8 mouse cellular contexts compared by ENCODE assay signal in genomic region chr11:78037831-78038752, GRCm38 (mm10). TPM values are rescaled to one million over a fixed set of nuclear protein-coding genes. Genes with fewer than 3 reads are reported as not detected.
DNase-seq lines count a peak whose midpoint lies in the region; ATAC-seq and TF ChIP-seq lines count a peak whose summit lies in the region.

Gene Flot2 (plus strand): TSS chr11:78037931.

- H3K4me2 ChIP-seq in forebrain, embryonic 11.5 days (ENCODE audit: low read depth, low read length, severe bottlenecking), result peak within 1 kb of the TSS; percentile 81
- H3K4me2 ChIP-seq in lung, embryonic 16.5 days (ENCODE audit: low read depth, low read length), result peak within 1 kb of the TSS; percentile 91

- ATAC-seq in forebrain, embryonic 11.5 days (replicated peaks; ENCODE audit: low FRiP score), result peak; percentile 92
- peak; percentile 94 for ATAC-seq in lung, embryonic 16.5 days (ENCODE audit: low read depth)

- peaks cover 5% of the 10 kb centered on the region in 2 experiments; a peak in 2 of 4 replicates for H3K4me1 ChIP-seq in ES-E14 (ENCODE audit: control insufficient read depth in 2 of 2, insufficient read depth in 2 of 2, low read length in 2 of 2, poor library complexity in 1 of 2)
- no peaks in the 10 kb centered on the region for H3K4me1 ChIP-seq in brown adipose tissue, adult 24 weeks (ENCODE audit: control insufficient read depth, insufficient read depth, insufficient read length, low read length)
- peaks cover 9% of the 10 kb centered on the region; the same call in 1 of the 2 replicates for H3K4me1 ChIP-seq in forebrain, embryonic 11.5 days (replicated peaks; ENCODE audit: control insufficient read depth, insufficient read depth, low read length)
- H3K4me1 ChIP-seq in lung, embryonic 16.5 days (replicated peaks; ENCODE audit: control insufficient read depth, insufficient read depth, low read length), result peaks cover 20% of the 10 kb centered on the region
- H3K4me1 ChIP-seq in olfactory bulb, adult 2 months (ENCODE audit: control insufficient read depth, insufficient read depth, low read length), result peaks cover 4% of the 10 kb centered on the region

- in situ Hi-C loops in ES-E14 (cut with MboI; ENCODE audit: low sequenced_read_pairs in 2 of 2, unreplicated experiment in 2 of 2), result no loop called here

- no peaks in the 10 kb centered on the region for H3K27me3 ChIP-seq in forebrain, embryonic 11.5 days (ENCODE audit: control insufficient read depth, insufficient read depth, low read length)
- H3K27me3 ChIP-seq in lung, embryonic 16.5 days (ENCODE audit: control insufficient read depth, insufficient read depth, low read depth, low read length), result no peaks in the 10 kb centered on the region

- H3K4me3 ChIP-seq in ES-E14 (ENCODE audit: insufficient read depth in 1 of 2, low read depth in 1 of 2, low read length in 2 of 2, poor library complexity in 1 of 2, severe bottlenecking in 1 of 2), result peak within 1 kb of the TSS; percentile 74 to 86
- H3K4me3 ChIP-seq in brown adipose tissue, adult 24 weeks (ENCODE audit: insufficient read depth, low read depth, low read length), result peak within 1 kb of the TSS; percentile 95
- H3K4me3 ChIP-seq in forebrain, embryonic 11.5 days (ENCODE audit: low read depth, low read length), result peak within 1 kb of the TSS; percentile 82
- H3K4me3 ChIP-seq in lung, embryonic 16.5 days (ENCODE audit: low read length), result peak within 1 kb of the TSS; percentile 94
- peak within 1 kb of the TSS; percentile 61 for H3K4me3 ChIP-seq in olfactory bulb, adult 2 months (ENCODE audit: insufficient read depth, low read depth, low read length)

- no peak within 1 kb of the TSS for H3K27ac ChIP-seq in ES-E14 (ENCODE audit: insufficient read depth, low read depth, low read length, poor library complexity, severe bottlenecking)
- H3K27ac ChIP-seq in brown adipose tissue, adult 24 weeks (replicated peaks; ENCODE audit: low read depth, low read length), result peak within 1 kb of the TSS; percentile 57
- peak within 1 kb of the TSS; percentile 54; the same call in 1 of the 2 replicates for H3K27ac ChIP-seq in forebrain, embryonic 11.5 days (ENCODE audit: low read depth, low read length)
- H3K27ac ChIP-seq in lung, embryonic 16.5 days (ENCODE audit: low read length), result peak within 1 kb of the TSS; percentile 87
- no peak within 1 kb of the TSS for H3K27ac ChIP-seq in olfactory bulb, adult 2 months (ENCODE audit: insufficient read depth, low read depth, low read length)

- WGBS in forebrain, embryonic 11.5 days, result 3% methylated on average over 53 of the region's 55 CpGs
- 2% methylated on average over 53 of the region's 55 CpGs for WGBS in lung, embryonic 16.5 days
- 4% methylated on average over 51 of the region's 55 CpGs for WGBS in olfactory bulb, adult 2 months

- DNase-seq in ES-E14 (ENCODE audit: low read depth, low spot score), result peak; percentile 30
- peak; percentile 88 for DNase-seq in forebrain, embryonic 11.5 days (ENCODE audit: low spot score)
- peak; percentile 66 to 74 for DNase-seq in heart, postnatal 10 days
- DNase-seq in kidney, postnatal 4 days, result peak; percentile 81 to 87
- DNase-seq in thymus, postnatal 25 days, result peak; percentile 73

- H3K9ac ChIP-seq in ES-E14 (ENCODE audit: insufficient read depth, low read depth, low read length, poor library complexity, severe bottlenecking), result peak within 1 kb of the TSS; percentile 81
- peak within 1 kb of the TSS; percentile 94 for H3K9ac ChIP-seq in forebrain, embryonic 11.5 days (ENCODE audit: low read length)
- H3K9ac ChIP-seq in lung, embryonic 16.5 days (ENCODE audit: low read length), result peak within 1 kb of the TSS; percentile 93

- no peaks in the 10 kb centered on the region for H3K9me3 ChIP-seq in ES-E14 (ENCODE audit: control insufficient read depth, insufficient read depth, low read depth, low read length)
- no peaks in the 10 kb centered on the region for H3K9me3 ChIP-seq in forebrain, embryonic 11.5 days (ENCODE audit: control insufficient read depth, low read length)
- H3K9me3 ChIP-seq in lung, embryonic 16.5 days (ENCODE audit: control insufficient read depth, low read length), result 0 out of 2 replicates have a peak, but pooled peaks cover 2% of the 10 kb centered on the region

- no peak for TF ChIP-seq CTCF in olfactory bulb, adult 2 months (IDR thresholded peaks at IDR 0.05; ENCODE audit: insufficient read depth, low read depth, low read length)

- peak; percentile 34; the same call in 1 of the 2 replicates for TF ChIP-seq POLR2A in olfactory bulb, adult 2 months (IDR thresholded peaks at IDR 0.05; ENCODE audit: insufficient read depth, low read depth, low read length)

- intact Hi-C loops in heart, postnatal 10 days (cut with DNase I), result no loop called here

- H3K36me3 ChIP-seq in ES-E14 (ENCODE audit: control insufficient read depth, insufficient read depth, low read length, poor library complexity, severe bottlenecking), result peaks cover 5% of the 10 kb centered on the region; the same call in 1 of the 2 replicates
- H3K36me3 ChIP-seq in forebrain, embryonic 11.5 days (ENCODE audit: control insufficient read depth, insufficient read depth, low read length), result no peaks in the 10 kb centered on the region; the same call in 1 of the 2 replicates
- peaks cover 4% of the 10 kb centered on the region; the same call in 1 of the 2 replicates for H3K36me3 ChIP-seq in lung, embryonic 16.5 days (ENCODE audit: control insufficient read depth, insufficient read depth, low read length)

TF ChIP-seq in ES-E14, 5 proteins besides CTCF, POLR2A, EP300 and RAD21:
- TF ChIP-seq ZC3H11A (IDR thresholded peaks at IDR 0.05; ENCODE audit: borderline replicate concordance, low read depth, low read length), result no peak
- no peak for TF ChIP-seq HCFC1 (IDR thresholded peaks at IDR 0.05; ENCODE audit: borderline replicate concordance, insufficient read depth, low read length)
- TF ChIP-seq CHD2 (IDR thresholded peaks at IDR 0.05; ENCODE audit: low read depth, low read length), result no peak
- no peak for TF ChIP-seq ZNF384 (IDR thresholded peaks at IDR 0.05; ENCODE audit: low read depth, low read length)
- TF ChIP-seq MAFK (IDR thresholded peaks at IDR 0.05; ENCODE audit: insufficient read depth, low read depth, low read length), result no peak
TF ChIP-seq in ES-E14: peak in this region for 0.

RNA-seq across cellular contexts. Expression of gene Flot2, which starts in this region (rescaled TPM):
- 26.7 and 31.9 TPM in 2 replicates for total RNA-seq in ES-E14 (2012; rRNA removed)
- polyA plus RNA-seq in brown adipose tissue, adult 24 weeks (2012; ENCODE audit: insufficient read depth, insufficient read length, missing spikeins), result 74.4 and 110 TPM in 2 replicates
- polyA plus RNA-seq in forebrain, embryonic 11.5 days (2014; fragmentation: Nextera tagmentation; extraction: Ambion mirVana), result 71.2 and 74.2 TPM in 2 replicates
- 10 to 100 TPM; 85.1 to 90.8 TPM for total RNA-seq in heart, postnatal 10 days (2021)
- polyA plus RNA-seq in lung, embryonic 16.5 days (2015; fragmentation: Nextera tagmentation; extraction: Ambion mirVana), result 67.6 and 70.0 TPM in 2 replicates
- polyA plus RNA-seq in olfactory bulb, adult 2 months (2012; ENCODE audit: insufficient read depth, insufficient read length, low replicate concordance, missing spikeins), result not detected in 2 replicates

Comparison
In these comparisons a context has a peak if more than half of its experiments do, and no peak if none do; other contexts are left out.
1. DNase-seq: peak in every context shown above with its lines; median percentile 88 in forebrain, embryonic 11.5 days; 84 in kidney, postnatal 4 days; 73 in thymus, postnatal 25 days; 70 in heart, postnatal 10 days; 30 in ES-E14.
2. H3K27ac ChIP-seq: peak in brown adipose tissue, adult 24 weeks (single experiment), forebrain, embryonic 11.5 days (single experiment) and lung, embryonic 16.5 days (single experiment); none in ES-E14 (single experiment) and olfactory bulb, adult 2 months (single experiment).
3. Peak in every context shown above with its lines, with median percentiles within 50 percentile points of each other: H3K4me3 ChIP-seq and H3K9ac ChIP-seq.